Mouse (Mus musculus) MEL (cell line): ENCODE results near the gene Zfp91.

Experiments
- BHLHE40 ChIP-seq: IDR thresholded peaks from 2 replicates; pipeline ENCODE4 v1.6.1; 2012; ENCODE audit warnings: low read depth, mild to moderate bottlenecking, inconsistent platforms, low read length, improper control_type of control experiment, borderline replicate concordance
- ELF1 ChIP-seq: IDR thresholded peaks from 2 replicates; pipeline ENCODE4 v1.6.1; 2014; ENCODE audit warnings: low read depth, mild to moderate bottlenecking, inconsistent platforms, low read length, improper control_type of control experiment, moderate library complexity
- ETS1 ChIP-seq: IDR thresholded peaks from 2 replicates; pipeline ENCODE4 v1.6.1; 2012; ENCODE audit warnings: low read depth, mild to moderate bottlenecking, inconsistent platforms, low read length, improper control_type of control experiment, moderate library complexity
- POLR2A ChIP-seq, 2 experiments: IDR thresholded peaks; 2 replicates each; pipeline ENCODE4 v1.6.1; 2011 to 2012; ENCODE audit warnings: low read length in 2 of 2, mild to moderate bottlenecking in 2 of 2, control low read depth in 1 of 2, improper control_type of control experiment in 1 of 2, low read depth in 1 of 2, moderate library complexity in 1 of 2; ENCODE audit not compliant: control insufficient read depth in 1 of 2, insufficient read depth in 1 of 2, poor library complexity in 1 of 2
- RCOR1 ChIP-seq: IDR thresholded peaks from 2 replicates; pipeline ENCODE4 v1.6.1; 2012; ENCODE audit warnings: low read depth, mild to moderate bottlenecking, inconsistent platforms, low read length, improper control_type of control experiment

DNA sequence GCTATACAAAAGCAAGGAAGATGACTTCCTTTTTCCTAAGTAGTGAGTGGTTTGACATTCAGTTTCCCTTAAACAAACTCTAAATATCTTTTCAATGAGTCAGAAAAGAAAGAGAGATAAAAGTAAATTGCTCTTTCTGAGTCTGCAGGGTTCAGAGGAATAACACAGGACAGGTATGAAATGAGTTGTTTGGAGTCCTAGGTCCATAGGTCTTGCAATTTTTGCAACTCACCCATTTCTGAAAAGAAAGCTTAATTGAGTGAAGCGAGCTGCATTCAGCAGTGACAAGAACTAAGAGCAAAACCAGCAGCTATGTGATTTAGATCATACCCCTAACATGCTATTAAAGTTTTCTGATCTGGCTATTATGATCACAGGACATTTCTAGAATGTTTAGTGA lies 35.6 kb upstream of the Zfp91 start:
- no peak for TF ChIP-seq BHLHE40
- TF ChIP-seq ETS1 = no peak
- TF ChIP-seq RCOR1 = no peak
- no peak for TF ChIP-seq POLR2A (IDR thresholded peaks at IDR 0.05; ENCODE audit: control insufficient read depth in 1 of 2, insufficient read depth in 1 of 2, low read depth in 1 of 2, low read length in 2 of 2, poor library complexity in 1 of 2)
- TF ChIP-seq ELF1 = no peak
